Mouse (Mus musculus) lung, postnatal 36 days (tissue): ENCODE data around the gene Tfec.
A peak's percentile ranks its signal among the peaks of the same experiment; 100 is the strongest.

Source experiments
- DNase-seq: peaks from one replicate; pipeline ENCODE4 v3.0.0; 2022; ENCODE audit warnings: mixed read lengths

Gene Tfec

GRCm38 (mm10) chr6:16898251-16898862, at the start of gene Tfec:
Tfec (minus strand) TSS chr6:16898441.
- DNase-seq: peak; percentile 14

DNA sequence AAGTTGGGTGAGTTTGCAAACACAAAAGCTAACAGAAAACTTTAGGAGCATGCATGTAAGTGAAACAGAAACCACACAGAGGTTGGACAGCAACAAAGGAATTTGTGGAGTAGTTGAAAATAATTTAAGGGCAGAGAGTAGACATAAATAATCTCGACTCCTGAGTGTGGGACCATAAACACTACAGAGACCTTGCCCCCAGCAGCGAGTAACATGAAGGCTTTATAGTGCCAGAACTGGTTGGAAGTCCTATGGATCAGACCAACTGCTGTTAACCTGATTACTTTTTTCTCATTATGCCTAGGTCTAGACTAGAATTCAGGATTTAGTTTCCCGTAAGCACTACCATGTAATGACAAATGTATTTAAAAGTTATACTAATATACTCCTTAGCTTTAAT, 49.6 kb upstream of the Tfec start:
- no peak for DNase-seq

DNA sequence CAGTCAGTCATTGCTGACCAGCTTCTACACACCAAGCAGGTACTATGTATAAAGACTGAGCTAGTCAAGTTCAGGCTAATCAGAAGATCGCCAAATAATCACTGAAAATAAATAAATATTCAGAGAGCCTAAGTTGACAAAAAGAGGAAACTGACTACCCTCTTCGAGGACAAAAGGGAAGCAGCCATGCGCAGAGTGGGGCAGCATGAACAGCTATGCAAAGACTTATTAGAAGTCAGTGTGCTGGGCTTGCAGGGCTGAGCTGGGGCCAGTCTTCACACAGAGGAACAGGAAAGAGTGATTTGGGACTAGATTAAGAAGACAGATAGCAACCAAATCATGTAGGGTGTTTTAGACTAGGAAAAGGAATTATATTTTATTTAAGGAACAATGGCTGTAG, 45.3 kb upstream of the Tfec start:
- peak; percentile 4 for DNase-seq

DNA sequence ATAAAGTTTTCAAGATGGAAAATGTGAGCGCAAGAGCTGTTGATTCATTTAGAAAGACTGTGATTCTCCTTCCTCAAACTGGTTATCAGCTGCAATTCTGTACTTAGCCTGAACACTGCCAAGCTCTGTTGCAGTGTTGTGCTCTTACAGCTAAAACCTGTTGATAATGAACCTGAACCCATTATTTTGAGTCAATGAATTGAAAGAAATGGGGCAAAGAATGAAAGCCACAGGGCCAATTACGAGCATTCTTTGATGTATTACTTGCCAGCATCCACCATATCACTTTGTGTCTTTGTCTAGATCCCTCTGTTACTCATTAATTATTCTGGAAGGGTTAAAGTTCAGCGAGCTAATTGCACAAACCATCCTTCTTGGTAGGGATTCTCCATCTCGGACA, 44.2 kb upstream of the Tfec start:
- no peak for DNase-seq

DNA sequence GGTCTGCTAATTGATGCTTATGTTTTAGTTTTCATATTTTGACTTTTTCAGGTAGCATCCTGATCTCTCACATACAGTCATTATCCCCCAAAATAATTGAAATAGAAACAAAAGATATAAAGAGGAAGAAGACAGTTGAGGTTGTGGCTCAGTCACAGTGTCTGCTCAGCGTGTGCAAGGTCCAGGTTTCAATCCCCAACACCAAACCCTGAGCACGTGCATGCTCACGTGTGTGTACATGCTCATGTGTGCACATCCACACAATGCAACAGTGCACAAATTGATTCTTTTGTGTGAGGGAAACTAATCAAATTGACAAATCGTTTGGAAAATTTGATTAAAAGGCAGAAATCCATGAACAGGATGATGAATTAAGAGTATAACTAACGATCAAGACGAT, 32.8 kb upstream of the Tfec start:
- no peak for DNase-seq

- no peak for DNase-seq
Observed at GRCm38 (mm10) chr6:16920111-16920656, 21.9 kb upstream of the Tfec start.

- DNase-seq: peak; percentile 21
Observed at GRCm38 (mm10) chr6:16891819-16892218, 6.4 kb downstream of the Tfec start.

- peak; percentile 56 for DNase-seq
Observed at GRCm38 (mm10) chr6:16883537-16884307, 14.5 kb downstream of the Tfec start.

DNA sequence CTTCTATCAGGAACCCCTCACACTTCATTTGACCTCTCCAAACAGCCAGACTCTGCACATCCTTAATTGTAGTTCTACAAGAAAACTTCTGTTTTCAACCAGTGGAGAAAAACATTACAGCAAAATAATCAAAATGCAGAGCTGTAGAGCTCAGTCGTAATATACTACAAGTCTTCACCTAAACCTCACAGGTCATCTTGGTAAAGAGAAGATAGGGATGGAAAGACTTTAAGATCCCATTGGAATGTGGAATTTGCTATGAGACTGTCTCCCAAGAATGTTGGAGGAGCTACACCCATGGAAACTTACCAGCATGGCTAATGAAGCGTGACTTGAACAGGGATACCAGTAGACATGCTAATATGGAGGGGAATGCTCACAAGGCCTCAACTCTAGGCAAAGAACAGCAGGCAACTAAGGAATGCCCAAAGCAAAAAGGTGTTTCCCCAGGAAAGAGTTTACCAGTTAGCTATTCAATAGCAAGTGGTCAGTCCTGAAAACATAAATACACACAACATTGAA, 24.2 kb downstream of the Tfec start:
- no peak for DNase-seq

DNA sequence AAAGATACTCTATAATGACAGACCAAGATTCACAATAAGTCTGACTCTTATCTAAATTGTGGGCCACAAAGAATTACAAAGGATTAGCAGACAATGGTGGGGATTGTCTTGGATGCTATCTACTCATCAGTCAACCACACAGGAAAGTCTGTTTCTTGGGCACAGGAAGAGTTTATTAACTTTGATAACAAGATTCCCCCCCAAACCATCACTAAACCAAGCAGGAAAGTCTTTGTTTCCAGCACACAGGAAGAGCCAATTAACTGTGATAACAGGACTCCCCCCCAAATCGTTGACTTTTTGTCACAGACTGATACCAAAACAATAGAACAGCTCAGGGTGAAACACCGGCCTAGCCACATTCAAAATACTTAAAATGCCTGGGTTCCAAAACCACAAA, 28.2 kb downstream of the Tfec start:
- no peak for DNase-seq

GRCm38 (mm10) chr6:16868314-16868713, 29.9 kb downstream of the Tfec start:
- no peak for DNase-seq

DNA sequence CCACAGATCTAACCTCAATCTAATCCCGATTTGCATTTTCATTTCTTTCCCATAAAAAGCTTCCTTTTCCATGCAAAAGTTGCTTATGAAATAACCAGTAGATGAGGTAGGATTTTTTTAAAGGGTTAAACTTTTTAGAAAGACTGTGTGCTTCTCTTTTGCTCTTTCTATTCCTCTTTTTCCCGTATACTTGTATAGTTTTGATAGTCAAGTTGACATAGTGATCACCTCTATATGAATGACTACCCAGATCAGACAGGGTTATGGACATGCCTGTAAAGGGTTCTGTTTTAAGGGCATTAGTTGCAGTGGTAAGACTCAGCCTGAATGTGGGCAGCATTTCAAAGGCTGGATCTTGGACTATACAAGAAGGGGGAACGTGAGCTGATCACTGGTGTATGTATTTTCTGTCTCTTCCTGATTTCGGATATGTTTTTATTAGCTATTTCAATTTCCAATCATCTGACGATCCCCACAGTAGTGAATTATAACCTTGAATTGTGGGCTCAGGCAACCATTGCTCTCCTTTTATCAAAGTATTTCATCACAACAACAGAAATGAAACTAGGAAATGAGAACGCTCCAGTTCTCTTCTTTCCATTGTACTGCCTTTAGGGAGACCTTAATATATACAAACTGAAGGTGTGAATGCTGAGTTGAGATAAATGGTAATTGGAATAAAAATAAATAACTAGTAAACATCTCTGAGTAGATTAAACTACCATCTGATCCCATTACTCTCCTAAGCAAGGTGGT, 35.3 kb downstream of the Tfec start:
- DNase-seq: no peak

DNA sequence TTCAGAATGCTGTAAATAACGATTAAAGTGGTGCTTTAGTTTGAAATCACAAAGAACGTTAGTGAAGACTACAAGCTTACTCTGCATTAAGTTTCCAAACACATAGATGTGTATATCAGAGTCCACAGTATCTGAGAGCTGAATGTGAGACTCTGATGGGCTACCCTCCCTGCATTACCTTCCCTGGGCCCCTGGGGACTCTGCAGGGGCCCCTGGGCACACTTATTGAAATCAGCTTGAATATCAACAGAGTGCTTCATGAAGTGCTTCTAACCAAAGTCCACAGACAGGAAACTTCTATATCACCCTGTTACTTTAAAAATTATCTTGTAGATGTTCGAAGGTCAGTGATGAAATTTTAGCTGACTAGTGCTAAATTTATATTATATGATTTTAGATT, 36.2 kb downstream of the Tfec start:
- no peak for DNase-seq

DNA sequence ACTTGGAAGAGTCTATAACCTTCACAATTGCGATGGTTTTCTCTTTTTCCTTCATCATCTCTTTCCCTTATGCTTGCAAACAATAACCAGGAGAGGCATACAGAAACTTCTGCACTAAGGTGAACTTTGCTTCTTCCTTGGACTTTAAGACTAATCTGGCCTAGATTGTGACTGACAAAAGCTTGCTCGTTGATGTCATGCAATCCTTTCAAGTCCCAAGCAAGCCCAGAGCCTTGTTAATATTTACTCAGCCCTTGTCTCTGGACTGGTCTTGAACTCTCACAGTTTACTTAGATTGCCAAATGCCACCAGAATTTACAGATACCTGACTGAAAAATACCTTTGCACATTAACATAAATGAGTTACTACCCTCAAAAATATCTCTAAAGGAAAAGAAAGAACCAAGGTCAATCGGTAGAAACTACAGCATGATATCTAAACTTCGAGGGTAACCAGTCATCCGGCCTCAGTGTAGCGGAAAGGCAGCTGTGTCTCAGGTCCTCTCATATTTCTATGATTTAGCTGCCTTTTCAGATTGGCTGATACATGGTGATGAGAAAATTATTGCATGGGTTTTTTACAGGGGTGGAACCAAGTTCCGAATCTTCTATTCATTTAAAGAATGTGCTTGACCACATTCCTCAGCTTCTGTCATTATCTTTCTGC, 42.2 kb downstream of the Tfec start:
- DNase-seq: no peak

DNA sequence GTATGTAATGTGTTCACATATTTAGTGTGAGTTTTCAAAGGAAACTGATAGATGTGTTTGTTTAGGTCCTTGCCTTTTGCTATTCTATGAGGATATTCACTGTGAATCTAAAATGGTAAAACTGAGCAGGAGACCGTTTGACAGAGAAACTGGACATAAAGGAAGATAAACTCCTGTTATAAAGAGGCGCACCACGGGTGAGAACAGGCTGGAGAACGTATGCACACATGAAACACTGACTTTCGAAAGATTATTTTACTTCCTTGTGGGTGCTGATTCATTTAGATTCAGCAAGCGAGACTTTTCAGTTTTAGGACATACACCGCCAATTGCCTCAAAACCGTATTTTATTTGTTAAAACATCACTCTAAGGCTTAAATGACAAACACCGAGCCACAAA, 43.3 kb downstream of the Tfec start:
- DNase-seq: no peak

- no peak for DNase-seq
Observed at GRCm38 (mm10) chr6:16846521-16846920, 51.7 kb downstream of the Tfec start.

GRCm38 (mm10) chr6:16835631-16836030, 62.6 kb downstream of the Tfec start:
- DNase-seq: peak; percentile 28

GRCm38 (mm10) chr6:16828304-16828703, 69.9 kb downstream of the Tfec start:
- DNase-seq: no peak

GRCm38 (mm10) chr6:16821985-16822384, 76.3 kb downstream of the Tfec start:
- no peak for DNase-seq

GRCm38 (mm10) chr6:16806302-16806701, 91.9 kb downstream of the Tfec start:
- no peak for DNase-seq

DNA sequence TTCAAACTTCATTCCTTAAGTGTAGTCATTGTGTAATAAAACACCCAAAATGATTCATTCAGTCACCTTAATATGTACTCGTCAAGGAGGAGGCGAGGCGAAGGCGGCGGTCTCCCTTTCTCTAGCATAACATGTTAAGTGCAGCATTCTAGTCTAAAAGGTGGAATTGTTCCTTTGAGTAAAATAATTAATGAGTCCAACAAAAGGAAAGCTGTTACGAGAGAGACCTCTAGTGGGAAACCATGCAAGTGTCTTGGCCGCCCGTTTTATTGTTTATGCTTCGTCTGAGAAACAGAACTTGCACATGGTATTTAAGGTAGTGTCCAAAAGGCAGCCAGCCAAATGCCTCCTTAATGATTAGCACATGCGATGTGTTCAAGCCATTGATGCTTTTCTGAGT, 100.6 kb downstream of the Tfec start:
- peak; percentile 41 for DNase-seq

GRCm38 (mm10) chr6:16796914-16797313, 101.3 kb downstream of the Tfec start:
- DNase-seq: no peak

- DNase-seq: no peak
Observed at GRCm38 (mm10) chr6:16794036-16794435, 104.2 kb downstream of the Tfec start.
